Mouse (Mus musculus) lung, postnatal 0 days (tissue): ENCODE results near the gene Hspa12b.

Source experiments
- CTCF ChIP-seq: IDR thresholded peaks from 2 replicates; pipeline ENCODE4 v1.5.1; 2016; ENCODE audit warnings: antibody characterized with exemption, mild to moderate bottlenecking
- EP300 ChIP-seq: IDR thresholded peaks from 2 replicates; pipeline ENCODE4 v1.6.1; 2016; ENCODE audit warnings: antibody characterized with exemption, mild to moderate bottlenecking, control low read depth

DNA sequence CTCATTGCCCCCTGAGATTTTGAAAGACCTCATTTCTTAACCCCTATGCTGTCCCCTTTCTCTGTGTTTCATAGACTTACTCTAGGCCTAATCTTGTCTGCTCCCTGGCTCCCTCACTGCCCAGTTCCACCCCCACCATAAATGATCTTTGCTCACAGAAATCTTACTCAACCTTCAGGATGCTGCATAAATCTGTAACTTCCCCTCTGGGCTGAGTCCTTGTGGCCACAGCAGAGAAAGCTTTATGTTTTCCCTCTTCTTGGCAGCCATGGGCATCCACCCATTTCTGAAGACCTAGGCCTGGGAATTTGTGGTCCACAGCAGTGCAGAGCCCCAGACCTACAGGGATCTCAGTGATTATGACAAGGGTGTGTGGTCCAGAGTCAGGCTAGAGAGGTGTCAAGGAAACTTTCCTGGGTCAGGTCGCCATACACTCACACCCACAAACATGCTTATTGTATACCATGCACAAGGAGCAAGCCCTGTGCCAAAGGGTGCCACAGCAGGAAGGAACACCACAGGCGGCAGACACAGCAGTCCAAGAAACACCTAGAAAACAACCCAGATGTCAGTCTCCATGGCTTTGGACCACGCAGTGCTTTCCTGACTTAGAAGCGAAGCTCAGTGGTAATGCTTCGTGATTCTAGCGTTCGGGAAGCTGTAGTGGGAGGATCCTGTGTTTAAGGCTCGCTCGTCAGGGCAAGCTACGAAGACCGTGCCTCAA is 40.3 kb upstream of the Hspa12b start, which contains the start of gene Siglec1:
- no peak for TF ChIP-seq CTCF
- TF ChIP-seq EP300 = no peak
